Mouse (Mus musculus) spleen, adult 2 months (tissue): ENCODE measurements around the gene Arpc1b. TPM values are rescaled to one million over a fixed set of nuclear protein-coding genes. Genes with fewer than 3 reads are reported as not detected.
"Not testable (repeated sequence)": the region's sequence is repeated elsewhere in the genome, so short reads cannot be mapped to it uniquely, and the experiment has no call there.

Experiments used
- DNase-seq, 2 experiments: peaks; one replicate each; pipeline versions ENCODE4 v3.0.0 to v3.0.0-alpha.2; 2012 to 2021; ENCODE audit warnings: low spot score in 2 of 2, low read depth in 1 of 2
- H3K27ac ChIP-seq: fragments of 200-500 bp; 2 replicates; pipeline ENCODE4 v1.5.1; 2012; ENCODE audit warnings: low read length, inconsistent platforms; ENCODE audit not compliant: insufficient read depth
- H3K27me3 ChIP-seq: fragments of 200-500 bp; 2 replicates; pipeline ENCODE4 v1.6.1; 2012; ENCODE audit warnings: mild to moderate bottlenecking, moderate library complexity, low read length, inconsistent platforms; ENCODE audit not compliant: control insufficient read depth, insufficient read depth
- H3K36me3 ChIP-seq: fragments of 200-500 bp; 2 replicates; pipeline ENCODE4 v1.6.1; 2012; ENCODE audit warnings: mild to moderate bottlenecking, low read length, inconsistent platforms; ENCODE audit not compliant: control insufficient read depth, insufficient read depth
- H3K4me1 ChIP-seq: fragments of 200-500 bp; 2 replicates; pipeline ENCODE4 v1.6.1; 2011; ENCODE audit warnings: inconsistent platforms; ENCODE audit not compliant: control insufficient read depth, insufficient read depth, insufficient read length
- H3K4me3 ChIP-seq: fragments of 200-500 bp; 2 replicates; pipeline ENCODE4 v1.5.1; 2011; ENCODE audit warnings: mild to moderate bottlenecking, inconsistent platforms; ENCODE audit not compliant: insufficient read depth, insufficient read length; ENCODE audit errors: extremely low read depth
- CTCF ChIP-seq: fragments of 200-500 bp; IDR thresholded peaks from 2 replicates; pipeline ENCODE4 v1.5.1; 2011; ENCODE audit warnings: mild to moderate bottlenecking, inconsistent platforms; ENCODE audit not compliant: insufficient read depth, insufficient read length, insufficient replicate concordance; ENCODE audit errors: extremely low read depth
- POLR2A ChIP-seq: fragments of 200-500 bp; IDR thresholded peaks from 2 replicates; pipeline ENCODE4 v1.6.1; 2011; ENCODE audit warnings: low read depth, low read length, inconsistent platforms
- WGBS: fragments of 180-500 bp; shearing (Covaris S2); methylation state at CpG from one replicate; pipeline ENCODE4 v1.1.7; 2018; 5-methylcytosine and 5-hydroxymethylcytosine counted together
- polyA plus RNA-seq: library from polyadenylated mRNA; depleted of rRNA; stranded (reverse); fragments of >200 nt; gene quantifications from 2 replicates; pipeline ENCODE4 v1.2.3, GENCODE M21; 2012

Gene Arpc1b
- polyA plus RNA-seq, 1 experiment, result 780 TPM

DNA sequence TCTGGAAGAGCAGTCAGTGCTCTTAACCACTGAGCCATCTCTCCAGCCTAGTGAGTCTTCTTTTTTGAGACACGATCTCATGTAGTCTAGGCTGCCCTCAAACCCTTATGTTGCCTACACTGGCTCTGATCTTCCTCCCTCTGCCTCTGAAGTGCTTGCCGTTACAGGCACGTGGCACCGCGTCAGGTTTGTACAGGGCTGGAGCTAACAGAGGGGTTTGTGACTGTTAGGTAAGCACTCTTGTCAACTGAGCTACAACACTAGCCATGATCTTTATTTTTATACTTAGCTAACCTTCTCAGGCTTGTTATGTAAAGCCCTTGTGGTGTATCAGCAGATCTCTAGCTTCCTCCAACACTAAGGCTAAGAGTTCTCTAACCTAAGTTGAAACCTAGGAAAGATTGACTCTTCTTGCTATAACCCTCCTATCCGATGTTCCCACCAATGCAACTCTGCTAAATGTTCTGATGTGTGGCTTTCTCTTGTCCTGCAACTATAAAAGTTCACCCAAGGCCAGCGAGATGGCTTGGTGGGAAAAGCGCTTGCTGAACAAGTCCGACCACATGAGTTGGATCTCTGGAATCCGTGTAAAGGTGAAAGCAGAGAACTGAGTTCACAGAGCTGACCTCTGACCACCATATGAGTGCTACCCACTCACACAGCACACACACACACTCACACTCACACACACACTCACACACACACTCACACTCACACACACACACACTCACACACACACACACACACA, 32.0 kb upstream of the Arpc1b start:
- 87% methylated on average over 10 of the region's 10 CpGs for WGBS
- no peak overlapping the region for H3K27ac ChIP-seq
- H3K27me3 ChIP-seq, result no peaks in the 10 kb centered on the region; the same call in 1 of the 2 replicates
- DNase-seq, result no peak
- H3K4me1 ChIP-seq, result peaks cover 9% of the 10 kb centered on the region; the same call in 1 of the 2 replicates
- H3K4me3 ChIP-seq, result no peak overlapping the region
- no peaks in the 10 kb centered on the region for H3K36me3 ChIP-seq
- TF ChIP-seq CTCF (no peak), POLR2A (no peak)

GRCm38 (mm10) chr5:145083201-145083600, 30.8 kb upstream of the Arpc1b start:
- 49% methylated on average over 6 of the region's 6 CpGs for WGBS
- not testable (repeated sequence) for H3K36me3 ChIP-seq, DNase-seq, H3K4me3 ChIP-seq, H3K27me3 ChIP-seq, H3K4me1 ChIP-seq, H3K27ac ChIP-seq

GRCm38 (mm10) chr5:145083632-145084451, 30.2 kb upstream of the Arpc1b start, which contains the start of the genes Arpc1a and Kpna7:
Gene Arpc1a, plus strand, starts transcription at chr5:145083830.
Gene Kpna7, minus strand, starts transcription at chr5:145084030.
- DNase-seq, result peak; percentile 90 to 95
- H3K27ac ChIP-seq, result peak within 1 kb of the TSS; percentile 30; the same call in 1 of the 2 replicates
- H3K4me1 ChIP-seq, result peaks cover 9% of the 10 kb centered on the region; the same call in 1 of the 2 replicates
- H3K4me3 ChIP-seq, result peak within 1 kb of the TSS; percentile 81
- H3K36me3 ChIP-seq, result no peaks in the 10 kb centered on the region
- TF ChIP-seq POLR2A (peak; percentile 64), CTCF (no peak)
- H3K27me3 ChIP-seq, result no peaks in the 10 kb centered on the region; the same call in 1 of the 2 replicates
- WGBS, result under 1% methylated on average over 54 of the region's 54 CpGs

GRCm38 (mm10) chr5:145084822-145085221, 29.2 kb upstream of the Arpc1b start:
- H3K4me3 ChIP-seq, result no peak overlapping the region
- TF ChIP-seq CTCF (no peak), POLR2A (no peak)
- H3K27me3 ChIP-seq, result no peaks in the 10 kb centered on the region; the same call in 1 of the 2 replicates
- DNase-seq, result no peak
- H3K36me3 ChIP-seq, result no peaks in the 10 kb centered on the region
- no peak overlapping the region for H3K27ac ChIP-seq
- 58% methylated on average over 2 of the region's 2 CpGs for WGBS
- peaks cover 9% of the 10 kb centered on the region; the same call in 1 of the 2 replicates for H3K4me1 ChIP-seq

GRCm38 (mm10) chr5:145088186-145088585, 25.8 kb upstream of the Arpc1b start:
- 97% methylated on average over 2 of the region's 2 CpGs for WGBS
- TF ChIP-seq CTCF (no peak), POLR2A (no peak)
- Histone ChIP-seq H3K27me3 (no peaks in the 10 kb centered on the region), H3K27ac (no peak overlapping the region), H3K36me3 (peaks cover 11% of the 10 kb centered on the region), H3K4me3 (no peak overlapping the region), H3K4me1 (peaks cover 9% of the 10 kb centered on the region; the same call in 1 of the 2 replicates)
- no peak for DNase-seq

GRCm38 (mm10) chr5:145089878-145090277, 24.1 kb upstream of the Arpc1b start:
- no peak for TF ChIP-seq POLR2A
- no peak for TF ChIP-seq CTCF
- Histone ChIP-seq H3K36me3 (peaks cover 19% of the 10 kb centered on the region), H3K27ac (no peak overlapping the region), H3K4me1 (peaks cover 4% of the 10 kb centered on the region; the same call in 1 of the 2 replicates), H3K4me3 (no peak overlapping the region), H3K27me3 (no peaks in the 10 kb centered on the region)
- 80% methylated on average over 3 of the region's 3 CpGs for WGBS
- DNase-seq, result no peak

DNA sequence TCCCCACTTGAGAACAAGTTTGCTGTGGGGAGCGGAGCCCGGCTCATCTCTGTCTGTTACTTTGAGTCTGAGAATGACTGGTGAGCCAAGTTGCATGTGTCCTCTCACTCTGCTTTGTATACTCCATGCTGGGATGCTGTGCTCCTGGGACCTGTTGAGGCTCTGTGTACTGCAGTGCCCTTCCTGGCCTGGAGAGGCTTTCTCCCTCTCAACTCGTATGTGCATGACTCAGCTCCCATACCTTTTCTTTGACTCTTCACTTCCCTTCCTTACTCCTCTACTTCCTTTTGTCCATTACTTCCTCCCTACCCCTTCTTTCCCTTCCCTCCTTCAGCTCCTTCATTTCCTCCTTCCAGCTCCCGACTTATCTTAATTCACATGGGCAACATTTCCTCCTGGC, 17.8 kb upstream of the Arpc1b start:
- 86% methylated on average over 4 of the region's 4 CpGs for WGBS
- no peak for DNase-seq
- no peak overlapping the region for H3K27ac ChIP-seq
- no peak overlapping the region for H3K4me3 ChIP-seq
- no peaks in the 10 kb centered on the region for H3K4me1 ChIP-seq
- H3K36me3 ChIP-seq, result peaks cover 55% of the 10 kb centered on the region
- H3K27me3 ChIP-seq, result no peaks in the 10 kb centered on the region
- TF ChIP-seq CTCF (no peak), POLR2A (no peak)
